Mouse (Mus musculus) 416B (cell line): ENCODE measurements at regions not wholly inside any gene's neighbourhood (a gene's known extent, or its start where the extent isn't known, plus 50 kb on each side); places are given as distances from the start of the nearest gene placed in this dataset.
"Not testable (repeated sequence)": the region's sequence is repeated elsewhere in the genome, so short reads cannot be mapped to it uniquely, and the experiment has no call there.

Experiments used
- DNase-seq: peaks from one replicate; pipeline ENCODE4 v3.0.0; 2011; ENCODE audit warnings: low read depth

DNA sequence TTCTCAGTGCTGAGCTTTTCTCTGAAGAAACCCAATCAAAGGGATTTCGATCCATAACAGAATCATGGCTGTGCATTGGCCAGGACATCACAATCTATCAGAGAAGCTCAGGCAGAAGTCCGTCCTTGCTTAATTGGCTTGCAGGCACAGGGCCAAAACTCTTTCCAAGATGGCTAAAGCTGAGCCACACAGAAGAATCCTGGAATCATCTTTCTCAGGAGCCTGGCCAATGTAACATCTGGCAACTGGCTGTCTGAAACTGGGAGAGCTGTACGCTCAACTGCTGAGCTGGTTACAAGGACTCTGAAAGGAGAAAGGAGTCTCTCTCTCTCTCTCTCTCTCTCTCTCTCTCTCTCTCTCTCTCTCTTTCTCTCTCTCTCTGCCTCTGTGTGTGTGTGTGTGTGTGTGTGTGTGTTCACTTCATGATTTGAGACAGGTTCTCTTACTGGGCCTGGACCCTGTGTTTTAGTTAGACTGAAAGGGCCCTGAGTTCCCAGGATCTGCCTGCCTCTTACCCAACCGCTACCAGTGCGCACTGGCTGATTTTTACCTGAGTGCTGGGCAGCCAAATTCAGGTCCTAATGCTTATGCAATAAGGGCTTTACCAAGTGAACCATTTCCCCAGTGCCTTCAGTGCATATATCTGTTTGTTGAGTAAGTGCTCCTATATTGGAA, 333.3 kb upstream of the Cwc22 start:
- DNase-seq: no peak

DNA sequence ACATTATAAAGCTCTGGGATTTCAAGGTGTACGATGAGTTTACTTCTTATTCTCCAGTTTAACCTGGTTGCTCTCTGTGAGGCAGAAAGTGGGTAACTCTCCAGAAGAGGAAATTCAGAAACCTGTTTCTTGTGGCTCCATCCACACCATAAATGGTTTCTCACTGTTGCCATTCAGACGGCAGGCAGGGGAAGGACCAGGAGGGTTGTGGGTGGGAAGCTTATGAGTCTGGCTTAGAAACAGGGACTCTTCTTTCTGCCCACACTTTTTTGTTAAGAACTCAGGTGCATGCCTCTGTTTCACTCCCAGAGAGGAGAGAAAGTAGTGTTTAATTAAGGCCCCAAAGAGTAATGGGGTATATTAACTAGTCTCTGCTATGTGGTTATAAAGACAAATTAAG, 332.5 kb upstream of the Cwc22 start:
- DNase-seq: no peak

DNA sequence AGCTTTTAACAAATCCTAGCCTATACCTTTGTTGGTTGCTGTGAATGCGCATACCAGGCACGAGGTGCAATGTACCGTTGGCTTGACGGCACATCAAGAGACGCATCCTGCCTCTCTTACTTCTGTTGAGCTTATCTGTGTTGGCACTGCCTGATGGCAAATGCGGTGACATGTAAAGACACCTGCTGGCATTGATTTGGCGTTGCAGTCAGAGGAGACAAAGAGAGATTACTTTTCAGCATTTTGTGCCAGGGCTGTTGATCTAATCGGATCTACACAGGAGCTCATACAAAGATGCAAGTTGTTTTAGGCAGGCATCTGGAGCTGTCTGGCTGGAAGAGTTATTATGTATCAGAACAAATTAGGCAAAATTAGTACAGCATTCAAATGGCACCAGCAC, 331.5 kb upstream of the Cwc22 start:
- no peak for DNase-seq

DNA sequence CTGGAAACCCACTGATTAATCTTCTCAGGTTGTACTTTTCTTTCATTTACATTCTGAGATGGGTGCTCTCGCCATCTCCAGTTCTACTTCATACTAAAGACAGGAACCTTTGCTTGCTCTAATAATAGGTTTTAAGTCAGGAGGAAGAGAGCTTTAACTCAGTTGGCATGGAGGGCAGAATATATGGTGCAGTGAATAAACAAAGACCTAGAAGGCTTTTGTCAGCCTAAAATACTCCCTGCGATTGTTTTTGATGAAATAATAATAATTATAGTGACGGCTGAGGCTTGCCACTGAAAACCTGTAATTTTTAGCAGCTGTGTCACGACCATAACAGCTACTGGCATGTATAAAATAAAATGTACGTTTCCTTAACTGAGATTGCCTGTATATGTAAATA, 327.9 kb upstream of the Cwc22 start:
- DNase-seq: no peak

DNA sequence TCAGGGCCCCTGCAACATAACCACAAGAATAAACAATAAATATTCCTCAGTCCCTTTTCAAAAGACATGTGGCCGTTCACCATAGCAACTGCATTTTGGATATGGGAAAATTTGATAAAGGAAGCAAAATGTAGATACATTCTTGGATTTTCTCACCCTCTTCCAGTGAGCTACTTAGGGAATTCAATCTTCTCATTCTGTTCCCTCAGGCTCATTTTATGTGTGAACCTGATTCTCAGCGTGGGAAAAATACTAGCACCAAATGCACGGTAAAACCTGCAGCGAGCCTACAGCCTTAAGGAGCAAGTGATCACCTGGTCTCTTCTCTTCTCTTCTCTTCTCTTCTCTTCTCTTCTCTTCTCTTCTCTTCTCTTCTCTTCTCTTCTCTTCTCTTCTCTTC, 322.5 kb upstream of the Cwc22 start:
- no peak for DNase-seq

DNA sequence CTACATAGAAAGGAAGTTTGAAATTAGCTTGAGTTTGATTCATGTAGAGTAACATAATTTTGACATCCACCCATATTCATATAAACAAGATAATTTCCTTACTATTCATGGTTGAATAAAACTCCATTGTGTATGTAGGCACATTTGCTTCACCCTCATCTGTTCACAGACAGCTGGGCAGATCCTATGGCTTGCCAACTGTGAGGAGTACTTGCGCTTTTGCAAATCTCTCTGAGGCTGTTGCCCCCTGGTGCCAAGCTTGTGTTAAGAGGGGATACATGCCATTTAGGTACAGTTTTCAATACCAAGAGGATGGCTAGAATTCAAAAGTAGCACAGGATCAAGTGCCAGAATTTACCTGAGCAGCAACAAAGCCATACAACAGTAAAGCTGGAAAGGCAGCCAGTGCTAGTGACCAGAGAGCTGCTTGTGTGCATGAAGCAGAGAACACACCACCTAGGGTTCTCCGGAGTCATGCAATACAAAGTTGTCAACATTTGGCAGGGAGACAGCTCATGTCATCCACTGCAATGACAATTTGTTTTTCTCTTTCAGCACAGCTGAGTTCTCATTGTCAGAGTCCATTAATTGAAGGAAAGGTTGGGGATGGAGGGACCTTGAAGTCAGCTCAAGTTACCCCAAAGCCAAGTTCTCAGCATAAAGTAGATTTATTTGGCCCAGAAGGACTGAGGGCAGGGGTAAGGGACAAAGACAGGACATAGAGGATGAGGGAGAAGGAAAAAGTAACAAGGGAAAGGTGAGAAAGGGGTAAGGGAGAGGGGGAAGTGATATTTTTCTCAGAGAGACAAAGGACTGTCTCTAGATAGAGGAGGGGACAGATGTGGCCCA, 321.6 kb upstream of the Cwc22 start:
- DNase-seq: no peak

DNA sequence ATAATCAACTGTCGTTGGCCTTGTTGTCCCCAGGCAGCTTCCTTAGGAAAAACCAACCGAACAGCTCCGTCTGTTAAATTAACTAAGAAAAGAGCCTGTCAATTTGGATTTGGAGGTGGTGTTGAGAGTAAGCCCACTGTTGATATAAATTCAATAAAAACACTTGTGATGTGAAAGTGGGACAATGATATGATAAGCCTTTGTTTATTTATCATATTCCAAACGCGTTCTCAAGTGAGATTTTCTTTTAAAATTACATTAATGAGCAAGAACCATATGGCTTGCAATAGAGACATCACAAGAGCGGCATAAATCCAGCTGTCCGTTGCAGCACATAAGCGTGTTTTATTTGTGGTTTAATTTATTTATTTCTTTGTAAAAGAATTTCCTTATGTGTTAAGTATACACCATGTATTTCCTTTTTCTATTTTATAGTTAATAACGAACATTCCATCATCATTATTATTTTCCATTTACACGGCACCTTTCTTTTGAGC, 307.5 kb upstream of the Cwc22 start:
- DNase-seq: no peak

DNA sequence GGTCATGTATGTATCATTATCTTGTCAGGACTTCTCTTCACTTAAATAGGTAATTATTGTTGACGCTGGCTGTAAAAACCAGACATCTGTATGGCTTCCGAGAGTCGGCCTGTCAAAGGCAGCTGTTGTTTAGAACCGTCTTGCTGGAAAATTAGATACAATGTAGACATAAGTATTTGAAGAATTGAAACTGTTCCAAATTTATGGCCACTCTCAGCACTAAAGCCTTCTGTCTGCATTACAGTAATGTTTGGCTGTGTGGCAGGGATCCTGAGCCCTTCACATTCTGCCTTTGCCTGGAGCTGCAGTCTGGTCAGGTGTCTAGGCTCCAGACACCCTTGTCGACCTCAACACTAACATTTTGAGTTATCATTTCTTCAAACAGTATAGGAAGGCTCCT, 300.2 kb upstream of the Cwc22 start:
- no peak for DNase-seq

DNA sequence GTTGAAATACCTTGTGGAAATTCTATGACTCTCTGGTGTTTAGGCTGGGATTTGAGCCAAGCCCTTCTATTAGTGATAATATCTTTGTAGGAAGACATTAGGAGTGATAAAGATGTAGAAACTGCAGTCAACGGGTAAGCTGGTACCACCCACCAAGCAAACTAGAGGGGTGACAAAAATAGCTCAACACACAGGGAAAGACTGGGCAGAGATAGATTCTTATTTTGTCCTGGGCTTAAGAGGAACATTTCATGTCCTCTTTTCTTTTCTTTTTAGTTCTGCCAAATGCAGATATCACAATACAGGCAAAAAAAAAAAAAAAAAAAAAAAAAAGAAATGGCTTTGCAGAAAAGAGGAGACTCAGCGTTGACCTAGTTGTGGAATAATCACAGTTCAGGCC, 294.1 kb upstream of the Cwc22 start:
- DNase-seq: no peak

DNA sequence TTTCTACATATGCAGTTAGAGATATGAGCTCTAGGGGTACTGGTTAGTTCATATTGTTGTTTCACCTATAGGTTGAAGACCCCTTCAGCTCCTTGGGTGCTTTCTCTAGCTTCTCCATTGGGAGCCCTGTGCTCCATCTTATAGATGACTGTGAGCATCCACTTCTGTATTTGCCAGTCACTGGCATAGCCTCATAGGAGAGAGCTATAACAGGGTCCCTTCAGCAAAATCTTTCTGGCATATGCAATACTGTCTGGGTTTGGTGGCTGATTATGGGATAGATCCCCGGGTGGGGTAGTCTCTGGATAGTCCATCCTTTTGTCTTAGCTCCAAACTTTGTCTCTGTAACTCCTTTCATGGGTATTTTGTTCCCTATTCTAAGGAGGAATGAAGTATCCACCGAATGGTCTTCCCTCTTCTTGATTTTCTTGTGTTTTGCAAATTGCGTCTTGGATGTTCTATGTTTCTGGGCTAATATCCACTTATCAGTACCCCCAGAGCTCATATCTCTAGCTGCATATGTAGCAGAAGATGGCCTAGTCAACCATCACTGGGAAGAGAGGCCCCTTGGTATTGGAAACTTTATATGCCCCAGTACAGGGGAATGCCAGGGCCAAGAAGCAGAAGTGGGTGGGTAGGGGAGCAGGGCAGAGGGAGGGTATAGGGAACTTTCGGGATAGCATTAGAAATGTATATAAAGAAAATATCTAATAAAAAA, 279.4 kb upstream of the Cwc22 start:
- DNase-seq: not testable (repeated sequence)

DNA sequence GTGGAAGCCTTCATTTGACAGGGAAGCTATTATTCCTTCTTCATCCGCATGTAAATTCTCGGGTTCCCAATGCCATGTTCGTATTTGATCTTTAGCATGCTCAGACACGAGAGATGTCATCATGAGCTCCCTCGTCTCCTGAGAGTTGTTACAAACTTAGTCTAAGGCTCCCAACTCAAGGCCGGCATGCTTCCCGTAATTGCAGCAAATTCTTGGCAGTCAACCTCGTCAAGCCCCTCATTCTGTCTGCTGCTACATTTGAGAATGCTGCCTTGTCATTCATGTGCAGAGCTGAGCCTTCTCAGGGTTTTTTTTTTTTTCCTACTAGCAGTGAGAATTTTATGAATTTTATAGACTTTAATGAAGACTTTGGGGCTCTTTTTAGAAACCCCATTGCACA, 268.3 kb upstream of the Cwc22 start:
- DNase-seq: no peak

DNA sequence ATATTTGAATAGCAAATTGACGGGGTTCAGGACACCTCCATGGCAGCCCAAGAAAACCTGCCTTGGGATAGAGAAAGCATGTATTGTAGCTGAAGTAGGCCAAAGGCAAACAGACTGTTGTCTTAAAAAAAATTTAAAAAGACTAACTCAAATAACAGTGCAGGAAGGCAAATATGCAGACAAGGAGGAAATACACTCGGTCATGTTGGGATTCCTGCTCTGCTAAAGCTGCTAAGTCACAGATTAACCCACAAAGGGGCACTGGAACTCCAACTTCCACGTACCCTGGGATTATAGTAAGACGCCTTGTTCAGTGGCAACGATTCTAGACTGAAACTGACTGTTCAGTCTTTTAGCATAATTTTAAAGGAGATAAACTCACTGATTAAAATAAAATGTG, 258.9 kb upstream of the Cwc22 start:
- no peak for DNase-seq

DNA sequence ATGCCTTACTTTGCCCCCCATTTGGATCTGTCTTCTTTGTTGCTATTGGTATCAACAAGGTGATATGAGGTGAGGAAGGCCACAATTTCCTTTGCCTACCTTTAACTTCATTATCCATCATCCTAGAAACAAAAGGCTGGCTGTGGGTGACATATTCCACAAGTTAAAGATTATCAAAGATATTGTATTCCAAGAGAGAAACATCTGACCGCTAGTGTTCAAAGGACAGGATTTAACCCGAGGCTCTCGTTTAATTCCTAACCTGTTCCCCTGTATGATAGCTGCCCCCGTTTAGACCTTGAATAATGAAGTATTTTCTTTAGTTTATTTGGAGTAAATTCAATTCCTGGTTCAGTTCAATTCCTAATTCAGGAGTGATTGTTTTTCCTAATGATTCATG, 249.8 kb upstream of the Cwc22 start:
- no peak for DNase-seq

DNA sequence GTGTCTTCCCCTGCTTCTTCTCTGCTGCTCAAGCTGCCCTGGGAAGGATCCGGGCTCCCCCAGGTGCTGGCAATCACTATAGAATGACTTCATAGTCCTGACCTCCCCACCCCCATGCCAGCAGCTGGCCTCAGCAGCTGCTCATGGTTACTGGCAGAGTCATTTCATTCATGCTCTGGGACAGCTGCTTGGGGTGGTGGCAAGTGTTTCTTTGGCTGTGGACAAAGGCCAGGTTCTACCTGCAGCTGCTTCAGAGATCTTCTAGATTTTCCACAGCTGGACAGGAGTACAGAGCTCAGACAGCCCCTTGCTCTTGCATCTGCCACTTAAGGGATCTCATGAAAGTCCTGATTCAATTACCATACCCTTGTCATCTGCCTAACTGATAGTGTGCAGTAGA, 243.4 kb upstream of the Cwc22 start:
- no peak for DNase-seq

DNA sequence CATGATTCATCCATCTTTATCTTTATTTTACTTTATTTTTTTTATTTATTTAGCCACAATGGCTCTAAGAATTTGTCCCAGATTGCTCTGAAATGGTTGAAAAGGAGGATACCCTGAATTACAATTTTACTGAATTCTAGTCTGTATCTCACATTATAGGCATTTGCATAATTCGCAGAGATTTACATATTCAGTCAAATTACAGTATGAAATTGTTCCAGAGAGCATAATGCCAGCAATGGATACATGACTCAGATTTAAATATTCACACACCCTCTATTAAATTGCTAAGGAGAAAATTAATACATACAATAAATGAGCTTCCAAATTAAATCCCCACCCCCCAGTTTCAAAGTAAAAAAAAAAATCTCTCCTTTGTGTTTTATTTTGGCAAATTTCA, 238.8 kb upstream of the Cwc22 start:
- DNase-seq: no peak

DNA sequence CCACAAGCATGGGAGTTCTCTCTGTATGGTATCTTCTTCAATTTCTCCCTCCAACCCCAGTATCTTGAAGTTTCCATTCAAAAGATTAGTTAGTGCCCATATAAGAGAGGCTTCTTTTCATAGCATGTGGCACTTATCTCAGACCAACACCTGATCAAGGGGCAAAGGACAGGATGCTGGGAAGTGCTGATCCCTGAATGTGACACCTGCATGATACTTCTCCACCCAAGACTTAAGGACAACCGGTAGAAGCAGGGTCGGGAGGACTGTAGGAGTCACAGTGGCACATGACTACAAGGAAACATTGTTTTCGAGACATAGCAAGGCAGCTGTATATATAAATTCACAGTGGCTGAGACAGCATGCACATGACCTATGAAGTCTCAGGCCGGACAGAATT, 227.6 kb upstream of the Cwc22 start:
- no peak for DNase-seq

DNA sequence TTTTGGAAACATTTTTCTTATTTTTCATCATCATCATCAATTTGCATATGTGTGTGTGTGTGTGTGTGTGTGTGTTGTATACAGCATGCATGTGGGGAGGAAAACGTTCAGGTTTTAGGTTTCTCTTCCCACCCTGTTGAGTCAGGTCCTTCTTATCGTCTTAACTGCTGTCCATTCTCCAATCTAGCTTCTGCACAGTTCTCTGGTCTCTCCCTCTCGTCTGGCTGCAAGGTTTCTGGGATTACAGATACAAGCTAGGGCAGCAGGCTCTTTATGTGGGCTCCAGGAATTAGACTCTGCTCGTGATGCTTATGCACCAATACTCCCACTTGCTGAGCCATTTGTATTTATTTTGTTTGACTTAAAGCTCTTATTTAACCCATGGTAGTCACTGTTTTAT, 226.6 kb upstream of the Cwc22 start:
- DNase-seq: no peak

DNA sequence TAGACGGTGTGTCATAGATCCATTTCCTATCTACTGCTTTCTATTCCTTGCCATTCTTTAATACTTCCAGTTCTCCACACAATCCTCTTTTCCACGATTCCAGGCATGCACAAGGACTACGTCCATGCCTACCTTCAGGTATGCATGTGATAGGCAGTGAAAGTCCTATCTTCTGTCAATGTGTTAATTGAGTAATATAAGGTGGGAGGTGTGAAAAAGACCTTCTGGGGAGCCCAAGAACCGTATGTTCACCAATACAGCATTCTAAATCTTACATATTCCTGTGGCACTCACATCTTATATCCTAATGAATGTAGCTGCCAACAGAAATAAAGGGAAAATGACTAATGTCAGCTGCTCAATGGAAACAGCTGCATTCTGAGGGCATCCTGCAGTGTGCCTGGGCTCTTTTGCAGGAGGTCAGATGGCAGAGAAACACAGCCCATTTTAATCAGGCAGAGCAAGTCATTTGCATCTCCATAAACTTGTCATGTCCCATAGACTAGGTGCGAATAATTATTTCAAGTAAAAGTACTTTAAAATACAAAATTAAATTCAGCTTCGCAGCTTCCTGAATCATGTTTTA, 224.1 kb upstream of the Cwc22 start:
- DNase-seq: no peak

DNA sequence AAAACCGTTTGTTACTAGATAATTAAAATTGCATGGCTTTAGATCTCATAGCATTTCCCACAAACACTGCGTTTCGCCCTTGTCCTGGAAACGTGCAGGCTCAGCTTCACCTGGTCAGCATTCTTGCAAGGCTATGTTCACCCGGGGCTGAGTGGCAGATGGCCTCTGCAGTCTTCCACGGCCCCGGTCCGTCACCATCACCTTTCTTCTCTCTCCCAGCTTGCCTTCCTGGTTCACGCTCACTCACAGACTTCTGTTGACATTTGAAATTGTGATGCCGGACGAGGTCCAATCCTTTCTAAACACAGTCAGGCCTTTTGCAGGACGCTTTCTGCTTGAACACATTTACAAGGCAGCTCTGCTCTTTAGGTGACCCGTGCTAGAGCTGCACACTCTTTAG, 219.3 kb upstream of the Cwc22 start:
- DNase-seq: no peak

DNA sequence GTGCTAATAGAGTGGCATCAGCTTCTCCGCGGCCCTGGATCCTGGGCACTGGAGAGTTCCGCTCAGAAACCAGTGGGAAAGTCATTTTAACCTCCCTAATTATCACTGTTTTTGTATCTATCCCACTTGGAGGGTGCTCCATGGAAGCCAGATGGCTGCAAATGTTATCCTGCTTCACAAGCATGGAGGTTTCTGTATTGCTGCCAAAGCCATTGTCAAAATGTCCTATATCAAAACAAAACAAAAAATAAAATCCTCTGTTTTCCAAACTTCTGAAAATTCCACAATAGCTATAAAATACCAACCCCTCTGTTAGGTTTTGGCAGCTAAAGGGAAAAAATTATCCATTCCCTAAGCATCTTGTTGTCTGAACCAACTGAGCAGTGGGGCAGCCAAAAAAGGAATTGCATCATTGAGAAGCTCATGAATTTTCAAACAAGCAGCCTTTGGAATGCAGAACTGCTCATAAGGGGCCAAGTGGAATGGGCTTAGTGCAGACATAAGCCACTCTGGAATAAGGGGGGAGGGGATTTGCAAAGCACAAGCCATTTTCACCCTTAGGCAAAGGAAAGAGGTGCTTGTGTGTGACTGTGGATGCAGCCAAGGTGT, 213.8 kb upstream of the Cwc22 start:
- DNase-seq: no peak

DNA sequence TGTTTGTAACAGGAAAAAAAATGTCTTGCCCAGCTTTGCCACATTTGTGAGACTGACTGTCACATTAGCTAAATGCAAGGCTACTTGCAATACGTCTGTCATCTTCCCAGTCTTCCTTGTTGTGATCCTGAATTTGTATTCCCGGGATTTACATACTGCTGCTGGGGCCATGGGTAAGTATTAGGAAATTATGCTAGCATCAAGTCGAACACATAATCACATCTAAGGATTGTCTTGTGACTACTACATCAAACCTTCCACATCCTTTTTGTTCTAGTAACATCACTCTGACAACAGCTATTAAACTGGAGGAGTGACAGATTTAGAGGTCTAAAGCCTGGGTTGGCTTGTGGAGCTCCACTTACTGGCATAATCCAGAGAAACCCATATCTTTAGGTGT, 164.2 kb upstream of the Cwc22 start:
- DNase-seq: no peak

DNA sequence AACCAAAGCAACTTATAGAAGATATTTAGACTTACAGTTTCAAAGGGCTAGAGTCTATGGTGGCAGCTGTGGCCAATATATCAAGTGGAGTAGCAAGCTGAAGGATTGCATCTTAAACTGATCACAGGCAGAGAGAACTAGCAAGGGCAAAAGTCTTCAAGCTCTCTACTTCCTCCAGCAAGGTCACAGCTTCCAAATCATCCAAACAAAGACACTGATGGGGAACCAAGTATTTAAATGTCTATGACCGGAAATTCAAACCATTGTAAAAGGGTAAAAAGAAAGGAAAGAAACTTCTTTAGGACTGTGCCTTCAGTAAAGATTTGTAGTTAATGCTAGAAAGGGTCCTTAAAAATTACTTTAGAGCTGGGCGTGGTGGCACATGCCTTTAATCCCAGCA, 149.4 kb upstream of the Cwc22 start:
- DNase-seq: no peak
